Mouse (Mus musculus) right cerebral cortex, postnatal 36 days (tissue): ENCODE data around the gene Atp1a2.

Experiments used
- DNase-seq, 2 experiments: peaks; one replicate each; pipeline ENCODE4 v3.0.0; 2022; ENCODE audit warnings: low spot score in 2 of 2, mixed read lengths in 1 of 2

Atp1a2 gene

DNA sequence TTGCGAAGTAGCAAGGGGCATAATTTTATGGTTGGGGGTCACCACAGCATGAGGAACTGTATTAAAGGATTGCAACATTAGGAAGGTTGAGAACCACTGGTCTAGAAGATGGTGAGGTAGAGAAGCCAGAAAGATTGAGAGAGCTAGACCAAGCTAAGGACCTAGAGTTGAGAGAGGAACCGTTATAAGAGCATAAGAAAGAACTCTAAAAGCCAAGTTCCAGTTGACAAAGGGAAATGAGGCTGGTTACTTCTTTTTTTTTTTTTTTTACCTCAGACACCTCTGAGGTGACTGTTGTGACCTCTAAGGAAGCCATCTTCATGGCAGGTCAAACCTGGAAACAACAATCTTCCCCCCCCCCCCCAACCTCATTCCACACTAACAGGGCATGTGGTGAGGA is 7.3 kb upstream of the Atp1a2 start:
- no peak for DNase-seq

DNA sequence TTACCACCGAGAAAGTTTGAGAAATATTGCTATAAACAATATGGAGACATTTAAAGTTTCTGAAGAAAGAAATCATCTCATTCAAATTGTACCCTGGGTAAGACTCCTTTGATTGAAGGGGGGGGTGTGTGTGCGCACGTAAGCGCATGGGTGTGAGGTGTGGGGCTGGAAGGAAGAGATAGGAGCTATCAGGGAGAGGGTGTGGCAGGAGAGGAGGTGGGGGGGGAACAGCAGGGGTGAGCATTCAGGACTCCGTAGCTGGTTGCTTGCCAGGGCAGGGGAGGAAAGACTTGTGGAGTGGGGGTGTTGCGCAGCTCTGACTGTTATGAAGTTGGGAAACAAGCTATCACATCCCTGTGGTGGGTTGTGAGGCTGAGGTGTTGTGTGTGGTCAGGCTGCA is 6.6 kb upstream of the Atp1a2 start:
- no peak for DNase-seq

DNA sequence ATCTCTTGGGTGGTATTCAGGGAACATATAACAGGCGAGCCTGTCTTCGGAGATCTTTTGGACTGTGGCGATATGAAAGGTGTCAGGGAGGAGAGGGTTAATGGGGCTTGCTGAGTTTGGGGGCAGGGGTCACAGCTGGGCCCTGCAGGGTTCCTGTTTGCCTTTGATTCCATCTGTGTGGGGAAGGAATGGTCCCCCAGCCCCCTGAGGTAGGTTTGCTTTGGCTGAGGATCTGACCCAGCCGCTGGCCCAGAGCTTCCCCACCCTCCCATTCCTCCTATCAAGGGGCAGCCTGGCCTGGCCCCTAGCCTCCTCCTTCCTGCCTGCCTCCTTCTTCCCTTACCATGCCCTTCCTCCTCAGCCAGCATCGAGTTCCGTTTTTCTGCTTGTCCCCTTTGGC is 5.0 kb upstream of the Atp1a2 start:
- no peak for DNase-seq

DNA sequence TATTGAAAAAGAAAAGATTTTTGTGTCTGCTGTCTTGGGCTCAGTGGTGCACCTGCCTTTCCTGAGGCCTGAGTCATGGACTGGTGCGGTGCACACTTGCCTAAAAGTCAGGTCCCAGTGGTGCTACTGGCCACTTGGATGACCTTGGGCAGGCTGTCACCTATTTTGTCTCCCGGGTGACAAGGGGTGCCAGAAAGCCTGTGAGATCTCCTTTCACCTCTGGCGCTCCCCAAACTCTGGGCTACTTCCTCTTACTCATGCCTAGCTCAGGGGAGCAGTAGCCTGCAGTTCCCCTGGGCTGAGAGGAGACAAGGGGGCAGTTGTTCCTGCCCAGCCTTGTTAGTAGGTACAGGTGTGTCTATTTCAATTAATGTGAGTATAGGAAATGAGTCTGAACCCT is 4.4 kb upstream of the Atp1a2 start:
- DNase-seq, result no peak

DNA sequence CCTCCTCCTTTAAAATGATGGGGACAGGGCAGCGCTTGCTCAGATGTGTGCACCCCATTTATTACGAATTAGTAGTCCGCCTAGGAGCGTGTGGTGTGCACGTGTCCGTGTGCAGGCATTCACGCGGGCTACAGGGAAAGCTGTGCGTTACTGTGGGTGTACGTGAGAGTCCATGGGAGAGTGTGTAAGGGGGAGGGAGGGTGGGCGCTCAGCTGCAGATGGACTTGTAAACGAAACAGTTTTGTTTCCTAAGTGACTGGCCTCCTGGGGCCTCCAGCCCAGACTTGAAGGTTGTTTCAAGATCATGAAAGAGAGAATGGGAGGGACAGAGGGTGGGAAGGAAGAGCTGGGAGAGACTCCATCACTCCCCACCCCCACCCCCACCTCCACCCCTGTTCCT is 3.3 kb upstream of the Atp1a2 start:
- DNase-seq, result no peak

DNA sequence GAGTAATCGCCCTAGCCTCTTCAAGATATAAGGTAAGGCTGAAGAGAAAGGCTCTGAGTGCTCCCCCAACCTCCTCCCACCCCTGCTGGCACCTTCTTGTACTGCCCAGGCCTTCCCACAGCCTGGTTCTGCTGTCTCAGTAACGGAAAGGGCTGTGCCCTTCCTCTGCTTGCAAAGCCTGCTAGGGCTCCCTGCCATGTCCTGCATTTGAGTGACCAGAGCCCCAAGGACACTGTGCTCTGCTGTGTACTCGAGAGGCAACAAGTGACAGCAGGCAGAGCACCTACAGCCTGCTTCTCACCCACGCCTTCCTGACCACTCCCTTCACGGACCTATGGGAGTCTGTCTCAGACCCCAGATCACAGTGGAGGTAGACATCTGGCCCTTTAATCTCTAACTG is 2.4 kb upstream of the Atp1a2 start:
- DNase-seq, result no peak

DNA sequence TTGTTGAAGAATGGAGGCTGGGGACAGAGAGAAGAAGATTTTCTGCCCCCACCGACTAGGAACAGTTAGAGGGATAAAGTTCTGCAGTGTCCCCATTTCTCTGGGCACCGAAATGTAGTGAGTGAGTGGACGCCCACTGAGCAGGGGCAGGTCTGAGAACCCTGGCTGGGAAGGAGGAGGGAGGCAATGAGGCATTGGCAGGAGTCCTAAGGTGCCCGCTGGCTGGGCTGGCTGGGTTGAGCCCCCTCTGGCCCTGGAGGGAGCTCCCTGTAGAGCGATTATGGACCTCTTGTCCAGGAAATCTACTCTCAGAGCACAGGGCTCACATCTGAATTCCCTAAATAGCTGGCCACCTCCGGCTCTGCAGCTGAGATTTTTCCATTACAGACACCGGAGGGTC is 1.7 kb upstream of the Atp1a2 start:
- no peak for DNase-seq

DNA sequence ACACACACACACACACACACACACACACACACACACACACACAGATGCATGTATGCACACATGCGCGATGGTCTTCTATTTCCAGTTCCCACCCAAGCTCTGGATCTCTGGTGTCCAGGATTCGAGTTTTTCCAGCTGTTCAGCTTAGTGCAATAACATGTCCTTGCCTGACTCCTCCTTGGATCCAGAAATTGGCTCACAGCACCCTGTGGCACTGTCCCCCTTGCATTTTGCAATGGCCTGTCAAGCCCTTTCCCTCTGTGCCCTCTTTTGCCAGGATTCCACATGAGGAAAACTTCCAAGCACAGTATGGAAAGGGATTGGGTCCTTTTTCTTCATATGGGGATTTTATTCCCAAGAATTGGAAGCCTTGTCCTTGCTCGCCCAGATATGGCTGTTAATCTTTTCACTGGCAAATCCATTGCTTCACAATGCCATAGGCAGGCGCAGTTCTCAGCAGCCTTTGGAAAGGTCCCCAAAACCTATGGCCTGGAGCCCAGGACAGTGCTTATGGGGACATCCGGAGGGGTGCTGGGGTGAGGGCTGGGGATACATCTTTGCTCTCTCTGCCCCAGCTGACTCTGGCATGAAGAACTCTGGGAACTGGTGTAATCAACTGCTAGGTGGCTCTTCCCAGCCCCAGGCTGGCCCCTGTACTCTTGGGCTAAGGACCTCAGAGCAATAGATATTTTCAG is 901 bp downstream of the Atp1a2 start:
- no peak for DNase-seq

DNA sequence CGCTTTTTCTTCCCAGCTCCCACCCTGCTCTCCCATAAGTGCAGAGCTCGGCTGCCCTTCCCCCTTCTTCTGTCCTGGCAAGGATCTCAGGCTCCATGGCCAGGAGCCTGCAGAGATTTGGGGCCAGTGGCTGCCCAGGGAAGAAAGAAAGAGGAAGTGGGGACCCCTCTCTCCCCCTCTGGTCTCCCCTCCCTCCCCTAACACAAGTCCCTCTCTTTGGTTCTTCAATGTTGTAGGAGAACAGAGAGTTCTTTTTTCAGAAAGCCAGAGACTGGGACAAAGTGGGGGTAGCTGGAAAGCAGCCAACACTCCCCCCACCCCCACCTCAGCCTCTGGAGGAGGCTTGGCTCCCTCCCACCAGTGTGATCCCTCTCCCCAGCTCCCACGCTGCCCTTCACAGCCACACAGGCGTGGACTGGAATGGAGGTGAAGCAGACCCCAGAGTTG is 2.1 kb downstream of the Atp1a2 start:
- no peak for DNase-seq

DNA sequence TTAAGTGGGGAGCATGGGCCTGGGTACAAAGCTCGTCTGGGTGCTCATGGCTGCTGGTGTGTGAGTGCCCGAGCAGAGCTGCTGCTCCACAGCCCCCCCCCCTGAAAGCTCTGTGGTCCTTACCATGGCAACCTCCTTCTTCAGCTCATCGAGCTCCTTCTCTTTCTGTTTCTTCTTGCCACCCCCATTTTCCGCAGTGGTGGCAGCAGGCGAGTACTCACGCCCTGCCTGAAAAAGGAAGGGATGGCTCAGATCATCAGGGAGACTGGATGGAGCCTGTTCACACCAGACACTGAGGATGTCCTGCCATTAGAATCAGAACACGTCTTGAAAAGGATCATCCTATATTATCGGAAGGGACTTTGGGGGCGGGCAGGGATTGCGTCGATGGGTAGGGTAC is 4.4 kb downstream of the Atp1a2 start:
- DNase-seq, result no peak

DNA sequence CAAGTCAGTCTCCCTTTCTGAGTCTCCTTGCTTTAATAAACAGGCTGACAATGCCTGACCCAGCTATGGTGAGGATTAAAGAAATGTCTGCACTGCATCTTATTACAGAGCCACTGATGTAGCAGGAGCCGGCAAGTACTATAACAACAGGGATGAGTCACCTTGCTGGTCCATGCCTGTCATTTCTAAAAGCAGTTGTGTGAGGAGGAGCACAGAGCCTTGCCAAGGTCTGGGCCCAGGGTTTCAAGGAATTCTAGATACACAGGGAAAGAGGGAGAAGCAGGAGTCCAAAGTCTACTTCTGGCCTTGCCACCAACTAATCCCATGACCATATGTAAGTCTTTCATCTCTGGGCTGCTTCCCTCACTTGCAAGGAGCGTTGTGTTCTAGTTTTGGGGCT is 5.0 kb downstream of the Atp1a2 start:
- DNase-seq, result peak in 1 of 2 experiments; percentile 64

DNA sequence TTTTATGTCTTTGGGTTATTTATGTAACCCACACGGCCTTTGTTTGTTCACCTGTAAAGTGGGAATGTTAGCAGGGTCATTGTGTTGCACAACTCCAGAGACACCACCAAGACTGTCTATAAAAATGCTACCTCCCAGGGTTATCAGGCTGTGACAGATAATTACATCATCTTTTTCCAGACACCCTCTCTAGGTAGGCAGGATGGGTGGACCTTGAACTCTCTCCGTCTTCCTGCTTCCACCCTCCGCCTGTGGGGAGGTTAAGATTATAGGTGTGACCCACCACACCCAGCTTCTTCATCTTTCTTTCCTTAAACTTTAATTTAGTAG is 8.3 kb downstream of the Atp1a2 start:
- no peak for DNase-seq

DNA sequence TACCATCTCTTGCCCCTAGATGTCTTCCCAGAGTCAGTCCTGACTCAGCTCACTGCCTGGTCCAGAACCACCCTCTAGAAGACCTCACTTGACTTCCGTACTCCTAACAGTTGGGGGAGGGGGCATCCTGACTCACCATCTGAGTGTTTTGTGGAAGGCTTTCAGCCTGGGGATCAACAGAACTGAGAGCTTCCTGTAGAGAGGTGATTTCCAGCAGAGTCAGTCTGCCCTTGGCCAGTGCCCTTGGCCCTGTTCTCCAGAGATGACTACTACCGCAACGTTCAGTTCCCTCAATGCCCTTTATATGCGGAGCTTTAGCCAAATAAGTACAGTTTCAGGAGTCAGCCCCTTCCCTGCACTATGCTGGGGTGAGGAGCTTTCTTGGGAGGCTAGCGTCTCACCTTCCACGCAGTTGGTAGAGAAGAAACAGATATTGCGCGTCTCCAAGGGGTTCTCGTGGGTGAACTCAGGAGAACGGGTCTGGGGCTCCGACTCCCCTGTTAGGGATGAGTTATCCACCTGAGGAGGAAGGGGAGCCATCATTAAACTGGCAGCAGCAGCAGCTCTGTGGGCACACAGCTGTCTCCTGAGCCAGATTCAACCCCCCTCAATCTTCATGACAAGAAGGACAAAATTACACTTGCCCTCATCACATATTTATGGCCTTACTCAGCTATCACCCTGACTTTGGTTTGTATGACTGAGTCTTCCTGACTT is 8.8 kb downstream of the Atp1a2 start:
- no peak for DNase-seq

DNA sequence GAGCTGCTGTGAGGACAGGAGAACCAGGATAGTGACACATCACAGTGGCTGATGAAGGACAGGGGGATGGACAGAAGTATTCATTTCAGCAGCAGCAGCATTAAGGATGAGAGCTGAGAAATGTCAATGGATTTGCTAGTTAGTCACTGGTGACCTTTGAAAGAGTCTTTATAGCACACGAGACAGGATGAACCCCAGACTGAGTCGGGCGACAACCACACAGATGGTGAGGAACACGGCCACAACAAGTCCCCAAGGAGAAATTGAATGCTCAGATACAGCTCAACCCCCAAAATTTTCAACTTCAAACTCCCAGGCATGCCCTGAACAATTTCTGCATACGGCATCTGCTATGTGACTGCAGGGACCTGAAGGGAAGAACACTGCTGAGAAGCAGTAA is 11.1 kb downstream of the Atp1a2 start:
- DNase-seq, result no peak

DNA sequence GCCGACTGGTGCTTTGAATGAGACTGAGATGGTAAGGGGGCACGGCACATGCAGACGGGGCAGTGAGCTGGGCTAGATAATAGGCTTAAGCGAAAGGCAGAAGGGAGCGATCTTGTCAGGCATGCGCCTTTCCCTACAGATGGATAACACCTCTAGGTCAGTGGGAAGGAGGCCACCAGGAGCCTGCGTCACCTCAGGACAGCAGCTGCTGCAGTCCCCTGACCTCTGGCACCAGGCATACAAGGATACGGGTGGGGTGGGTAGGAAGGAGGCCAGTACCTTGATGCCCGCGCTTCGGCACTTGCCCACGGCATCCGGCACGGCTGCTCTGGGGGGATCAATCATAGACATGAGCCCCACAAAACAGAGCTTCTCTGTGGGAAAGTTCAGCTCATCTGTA is 13.6 kb downstream of the Atp1a2 start:
- no peak for DNase-seq

DNA sequence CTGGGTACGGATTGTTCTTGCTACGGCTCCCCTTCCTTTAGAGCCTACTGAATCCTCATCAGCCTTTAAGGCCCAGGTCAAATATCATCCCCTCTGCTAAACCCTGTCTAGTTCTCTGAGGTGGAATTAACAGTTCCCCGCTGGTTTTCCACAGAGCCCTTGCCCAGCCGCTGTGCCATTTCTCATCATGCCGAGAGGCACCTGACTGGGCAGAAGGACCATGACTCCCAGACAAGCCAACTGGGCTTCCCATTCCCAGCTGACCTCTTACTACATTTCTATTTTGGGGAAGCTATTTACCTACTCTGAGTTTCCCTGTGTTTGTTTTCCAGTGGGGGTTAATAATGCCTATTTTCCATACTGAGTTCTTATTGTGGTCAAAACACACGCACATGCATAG is 14.8 kb downstream of the Atp1a2 start:
- no peak for DNase-seq

DNA sequence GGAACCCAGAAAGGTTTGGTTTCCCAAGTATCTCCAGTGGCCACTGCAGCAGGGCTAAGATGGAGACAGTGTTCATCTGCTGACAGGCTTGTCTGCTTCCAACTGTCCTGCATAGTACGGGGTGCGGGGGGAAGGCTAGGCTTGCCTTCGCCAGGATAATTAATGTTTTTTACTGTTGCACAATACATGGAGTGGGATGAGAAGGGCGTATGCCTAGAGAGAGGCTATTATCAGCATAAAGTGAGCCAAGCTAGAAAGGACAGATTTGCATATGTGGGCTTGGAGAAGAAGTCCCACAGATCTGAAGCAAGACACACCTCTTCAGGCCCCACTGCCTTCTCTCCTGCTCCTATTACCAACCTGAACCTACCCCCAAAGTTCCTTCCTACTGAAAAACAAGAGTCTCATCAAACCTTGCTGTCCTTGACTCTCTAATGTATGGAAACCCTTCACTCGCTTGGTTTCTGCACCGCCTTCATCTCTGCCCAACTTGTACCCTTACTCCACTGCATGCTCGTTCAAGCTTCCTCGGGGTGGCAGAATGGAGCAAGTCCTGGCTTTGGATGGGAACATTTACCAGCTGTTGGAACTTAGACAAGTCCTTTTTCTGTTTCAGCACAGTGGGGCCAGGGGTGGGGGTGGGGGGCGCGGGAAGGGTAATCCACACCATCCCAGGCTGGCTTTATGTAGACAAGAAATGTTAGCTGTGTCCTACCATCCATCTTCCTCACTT is 16.2 kb downstream of the Atp1a2 start:
- DNase-seq, result peak in 1 of 2 experiments; percentile 64

DNA sequence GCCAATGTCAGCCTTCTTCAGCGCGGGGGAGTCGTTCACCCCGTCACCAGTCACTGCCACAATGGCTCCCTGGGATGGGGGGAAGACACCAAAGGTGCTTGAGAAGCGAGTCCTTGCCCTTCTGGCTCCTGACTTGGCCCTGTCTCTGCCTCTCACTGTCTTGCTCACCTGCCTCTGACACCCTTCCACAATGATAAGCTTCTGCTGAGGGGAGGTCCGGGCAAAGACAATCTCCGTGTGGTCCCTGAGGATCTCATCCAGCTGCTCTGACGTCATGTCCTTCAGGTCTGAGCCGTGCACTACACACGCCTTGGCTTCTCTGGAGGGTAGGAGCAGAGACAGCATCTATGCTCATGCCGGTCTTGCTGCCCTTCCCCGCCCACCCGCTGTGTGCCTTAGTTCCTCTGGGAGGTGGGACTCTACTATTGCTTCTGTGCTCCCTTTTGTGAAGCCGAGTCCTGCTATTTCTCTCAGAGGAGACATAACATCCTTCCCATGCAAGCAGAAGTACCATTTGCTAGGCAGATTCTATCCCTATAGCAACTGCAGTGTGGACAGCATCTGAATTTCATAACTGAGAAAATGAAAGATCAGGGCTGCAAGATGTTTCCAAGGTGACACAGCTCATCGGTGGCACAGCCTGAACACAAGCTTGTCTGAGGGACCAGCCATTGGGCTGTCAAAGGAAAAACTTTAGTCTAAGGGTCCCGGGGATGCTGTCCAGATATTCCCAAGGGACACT is 17.9 kb downstream of the Atp1a2 start:
- DNase-seq, result no peak

DNA sequence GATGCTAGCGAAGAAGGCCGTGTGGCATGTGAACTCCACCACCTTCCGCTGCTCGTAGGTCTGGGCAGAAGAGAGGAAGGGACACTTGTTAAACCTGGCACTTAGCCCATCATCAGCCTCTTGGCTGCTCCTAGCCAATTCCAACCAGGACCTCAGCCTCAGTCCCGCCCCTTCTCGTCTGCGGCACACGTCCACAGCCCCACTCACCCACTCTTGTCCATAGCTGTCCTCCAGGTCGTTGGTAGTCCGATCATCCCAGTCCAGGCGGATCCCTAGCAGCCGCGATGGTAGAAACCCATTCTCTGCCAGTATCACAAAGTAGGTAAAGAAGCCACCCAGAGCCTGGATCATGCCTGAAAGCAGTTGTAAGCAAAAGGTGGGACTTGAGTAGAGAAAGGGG is 19.5 kb downstream of the Atp1a2 start:
- no peak for DNase-seq

DNA sequence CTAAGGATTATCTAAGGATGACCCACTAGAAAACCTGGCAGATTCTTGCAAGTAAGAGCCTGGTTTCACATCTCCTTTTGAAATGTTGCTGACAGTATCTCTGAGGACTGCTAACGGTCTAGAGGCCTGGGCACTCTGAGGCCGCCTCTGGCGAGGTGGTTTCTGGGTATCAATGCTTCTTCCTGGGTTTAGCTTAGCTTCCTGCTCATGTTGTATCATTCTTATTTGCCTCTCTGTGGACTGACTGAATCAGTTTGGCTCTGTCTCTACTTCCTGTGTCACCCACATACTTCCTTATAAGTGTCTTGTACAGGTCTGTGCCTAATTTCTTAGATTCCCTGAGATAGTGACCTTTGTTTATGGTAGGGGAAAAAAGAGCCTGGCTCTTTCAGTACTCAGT is 20.7 kb downstream of the Atp1a2 start:
- DNase-seq, result no peak

DNA sequence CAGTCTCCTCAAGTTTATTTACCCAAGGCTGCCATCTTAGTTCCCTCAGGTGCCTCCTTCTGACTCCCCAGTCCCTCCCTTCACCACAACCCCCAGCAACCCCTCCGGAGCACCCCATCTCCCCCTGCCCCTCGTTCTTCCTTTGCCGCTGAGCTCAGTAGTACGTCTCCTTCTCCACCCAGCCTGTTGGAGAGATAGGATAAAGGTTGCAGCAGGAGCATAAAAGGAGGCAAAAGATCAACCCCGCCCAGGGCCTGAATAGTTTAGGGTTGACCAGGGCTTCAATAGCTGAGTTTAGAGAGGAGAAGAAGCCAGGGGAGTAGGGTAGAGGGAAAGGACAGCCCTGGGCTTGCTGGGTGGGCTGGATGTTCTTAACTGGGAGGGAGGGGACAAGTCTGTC is 23.3 kb downstream of the Atp1a2 start:
- DNase-seq, result no peak

DNA sequence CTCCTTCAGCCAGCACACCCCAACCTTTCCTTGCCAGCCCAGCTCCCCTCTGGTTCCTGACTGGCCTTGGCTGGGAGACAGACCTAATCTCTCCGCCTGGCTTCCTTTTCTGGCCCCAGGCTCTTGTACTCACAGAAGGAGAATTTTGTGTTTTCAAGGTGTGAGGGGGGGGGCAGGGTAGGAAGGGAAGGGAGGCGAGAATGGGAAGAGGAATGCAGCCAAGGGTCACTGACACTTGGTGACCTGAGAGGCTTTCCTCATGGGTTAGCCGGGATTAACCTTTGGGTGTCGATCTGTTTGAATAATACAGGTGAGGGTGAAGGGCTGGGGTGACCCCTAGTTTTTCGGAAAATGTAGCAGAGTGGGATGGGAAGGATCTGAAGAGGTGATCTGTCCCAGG is 23.7 kb downstream of the Atp1a2 start:
- no peak for DNase-seq
